Mouse (Mus musculus) layer of hippocampus, postnatal 14 days (tissue): ENCODE measurements at regions not wholly inside any gene's neighbourhood (a gene's known extent, or its start where the extent isn't known, plus 50 kb on each side); places are given as distances from the start of the nearest gene placed in this dataset.
"Not testable (repeated sequence)": the region's sequence is repeated elsewhere in the genome, so short reads cannot be mapped to it uniquely, and the experiment has no call there.

Experiments
- DNase-seq, 2 experiments: peaks; one replicate each; pipeline ENCODE4 v3.0.0; 2021 to 2022; ENCODE audit warnings: low spot score in 2 of 2, mixed read lengths in 1 of 2

DNA sequence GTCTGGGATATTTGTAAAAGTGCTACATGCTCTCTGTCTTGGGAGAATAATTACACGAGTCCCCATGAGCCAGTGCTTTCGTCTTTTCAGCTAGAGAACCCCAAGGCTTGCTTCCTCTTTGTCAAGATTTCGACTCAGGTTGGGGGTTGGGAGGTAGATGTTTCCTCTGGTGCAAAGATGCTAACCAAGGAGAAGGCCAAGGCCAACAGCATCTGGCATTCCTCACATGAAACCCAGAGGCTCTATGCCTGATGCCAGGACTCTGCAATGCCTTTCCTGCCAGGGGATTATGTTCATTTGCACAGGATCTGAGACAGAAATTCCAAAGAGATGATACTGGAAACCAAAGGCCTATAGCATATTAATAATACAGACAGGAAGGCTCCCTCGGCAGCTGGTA, 198.2 kb upstream of the Six2 start:
- DNase-seq = no peak

DNA sequence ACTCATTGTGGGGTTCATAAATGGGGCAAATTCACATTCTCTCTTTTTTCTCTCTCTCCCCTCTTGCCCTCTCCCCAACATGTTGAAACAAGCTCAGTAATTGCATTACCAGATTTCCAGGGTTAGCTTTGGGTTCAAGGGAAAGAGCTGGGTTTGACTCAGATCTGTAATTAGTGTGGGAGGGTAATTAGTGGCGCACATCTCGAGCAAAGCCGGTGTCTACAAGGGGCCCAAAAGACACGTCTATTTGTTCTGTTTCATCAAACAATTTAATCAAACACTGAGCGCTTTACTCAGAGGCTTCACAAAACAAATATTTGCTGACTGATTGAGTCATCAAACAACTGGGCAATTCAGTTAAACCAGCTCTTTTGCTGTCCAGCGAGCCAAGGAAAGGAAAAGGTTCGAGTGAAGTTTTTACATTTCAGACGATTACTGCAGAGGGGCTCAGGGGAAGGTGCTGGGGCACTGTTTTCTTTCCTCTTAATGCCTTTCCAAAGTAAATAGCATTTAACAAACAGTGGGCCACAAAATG, 193.6 kb upstream of the Six2 start:
- no peak for DNase-seq

DNA sequence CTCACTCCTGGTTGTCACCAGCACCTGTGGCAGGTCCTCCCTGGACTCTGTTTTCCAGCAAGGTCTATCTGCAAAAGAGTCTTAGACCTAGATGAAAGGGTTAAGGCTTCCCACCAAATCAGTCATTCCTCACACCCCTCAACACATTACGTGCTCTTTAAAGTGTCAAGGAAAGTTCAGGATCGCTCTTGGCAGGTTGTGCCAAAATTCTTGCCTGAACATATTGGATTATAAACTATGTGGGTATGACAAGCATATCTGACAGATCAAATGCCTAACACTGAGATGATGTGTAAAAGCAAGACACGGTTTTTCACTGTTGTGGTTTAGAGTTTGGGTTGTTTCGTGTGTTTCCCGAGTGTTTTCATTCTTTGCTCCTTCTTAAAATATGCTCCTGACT, 193.0 kb upstream of the Six2 start:
- DNase-seq = no peak

DNA sequence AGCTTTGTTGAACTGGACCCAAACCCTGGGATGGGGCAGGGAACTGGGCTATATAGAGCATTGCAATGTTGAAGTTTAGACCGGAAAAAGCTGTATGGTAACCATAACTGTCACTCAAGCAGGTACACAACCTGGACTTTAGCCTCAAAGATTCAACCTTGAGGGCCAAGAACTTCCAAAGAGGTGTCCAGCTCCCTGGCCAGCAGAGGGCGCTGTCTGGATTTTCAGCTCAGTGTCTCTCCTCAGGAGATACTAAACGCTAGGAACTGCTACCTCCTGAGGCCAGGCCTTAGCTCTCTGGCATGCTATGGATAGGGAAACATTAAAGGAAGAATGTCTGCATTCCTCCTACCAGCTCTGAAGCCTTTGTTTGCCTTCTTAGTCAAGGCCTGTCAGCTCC, 189.4 kb upstream of the Six2 start:
- no peak for DNase-seq

DNA sequence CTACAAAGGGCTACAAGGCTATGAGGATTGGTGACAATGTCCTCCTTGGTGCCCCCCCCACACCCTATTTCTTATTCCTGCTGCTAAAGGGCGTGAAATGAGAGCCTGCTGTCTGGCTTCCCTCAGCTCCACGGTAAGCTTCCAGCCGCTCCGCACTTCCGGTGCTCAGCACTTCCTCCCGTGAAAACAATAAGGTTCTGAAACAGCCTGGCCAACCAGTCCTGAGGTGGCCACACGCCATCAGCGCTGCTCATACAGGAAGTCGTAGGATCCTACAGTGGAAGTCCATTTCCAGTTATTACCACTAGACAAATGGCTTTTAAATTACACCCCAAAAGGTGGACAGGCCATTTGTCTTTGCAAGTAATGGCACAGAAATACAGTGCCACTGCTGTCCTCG, 188.8 kb upstream of the Six2 start:
- no peak for DNase-seq

DNA sequence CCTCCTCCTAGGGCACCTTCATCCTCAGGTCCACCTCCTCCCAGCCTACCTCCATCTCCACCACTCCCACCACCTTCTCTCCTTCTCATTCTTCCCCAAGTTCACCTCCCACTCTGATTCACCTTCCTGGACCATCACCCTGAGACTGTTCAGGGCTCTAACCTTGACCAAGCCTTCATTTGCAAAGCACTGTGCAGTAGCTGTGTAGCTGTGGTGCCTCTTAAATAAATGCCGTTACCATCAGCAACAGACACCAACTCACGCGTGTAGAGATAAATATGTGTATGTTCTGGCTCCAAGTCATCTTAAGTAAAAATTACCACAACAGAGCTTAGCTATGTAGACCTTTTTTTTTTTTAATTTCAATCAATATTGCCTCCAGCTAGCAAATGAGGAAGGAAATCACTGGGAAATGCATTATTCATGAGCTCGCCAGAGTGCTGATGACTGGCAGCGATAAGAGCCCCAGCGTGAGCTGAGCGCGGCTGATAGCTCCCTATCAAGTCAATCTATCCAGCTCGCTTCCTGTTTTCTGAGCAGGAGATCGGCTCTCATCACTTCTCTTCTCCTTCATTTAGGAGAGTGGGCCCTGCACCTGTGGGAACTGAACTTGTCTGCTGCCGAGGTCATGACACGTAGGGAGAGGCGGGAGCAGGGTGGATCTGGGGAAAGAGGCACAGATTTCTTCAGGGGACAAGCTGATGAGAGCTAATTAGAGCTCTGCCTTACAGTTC, 185.9 kb upstream of the Six2 start:
- peak in 1 of 2 experiments; percentile 44 for DNase-seq

DNA sequence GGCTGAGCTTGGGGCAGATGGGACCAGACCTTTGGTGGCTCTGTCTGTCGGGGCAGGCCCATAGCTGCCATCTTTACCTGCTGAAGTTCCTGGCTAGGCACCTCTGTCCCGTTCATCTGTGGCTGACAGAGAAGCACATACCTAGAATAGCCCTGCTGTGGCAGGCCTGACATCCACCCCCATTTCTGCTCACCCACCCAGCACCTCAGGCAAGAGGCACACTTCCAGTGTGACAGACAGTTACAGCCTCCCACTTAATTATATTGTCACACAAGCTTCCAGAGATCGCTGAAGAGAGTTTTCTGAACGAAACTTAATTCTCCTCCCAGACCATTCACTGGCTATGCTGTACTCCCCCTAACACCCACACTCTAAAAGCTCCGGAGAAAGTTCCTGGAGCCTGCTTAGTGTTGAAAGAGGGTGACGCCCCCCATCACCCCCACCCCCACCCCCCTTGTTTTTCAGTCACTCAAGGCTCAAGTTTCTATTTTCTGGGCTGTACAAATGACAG, 184.9 kb upstream of the Six2 start:
- DNase-seq = no peak

DNA sequence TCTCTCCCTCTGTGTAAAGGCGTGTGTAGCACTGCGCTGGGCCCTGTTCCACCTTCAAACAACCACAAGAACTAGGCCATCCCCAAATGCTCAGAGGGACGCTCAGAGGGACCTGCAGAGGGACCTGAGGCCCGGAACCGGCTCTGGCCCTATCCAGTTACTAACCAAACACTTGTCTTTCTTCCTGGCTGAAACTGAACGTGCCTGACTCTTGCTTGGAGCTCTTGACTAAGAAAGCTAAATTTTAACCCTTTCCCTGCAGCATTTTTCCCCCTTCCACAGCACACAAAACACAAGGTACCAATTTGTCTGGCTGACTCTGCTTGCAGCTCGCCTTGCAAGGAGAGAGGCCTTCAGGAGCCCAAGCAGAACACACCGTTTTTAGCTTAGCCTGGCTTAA, 182.3 kb upstream of the Six2 start:
- DNase-seq = no peak

DNA sequence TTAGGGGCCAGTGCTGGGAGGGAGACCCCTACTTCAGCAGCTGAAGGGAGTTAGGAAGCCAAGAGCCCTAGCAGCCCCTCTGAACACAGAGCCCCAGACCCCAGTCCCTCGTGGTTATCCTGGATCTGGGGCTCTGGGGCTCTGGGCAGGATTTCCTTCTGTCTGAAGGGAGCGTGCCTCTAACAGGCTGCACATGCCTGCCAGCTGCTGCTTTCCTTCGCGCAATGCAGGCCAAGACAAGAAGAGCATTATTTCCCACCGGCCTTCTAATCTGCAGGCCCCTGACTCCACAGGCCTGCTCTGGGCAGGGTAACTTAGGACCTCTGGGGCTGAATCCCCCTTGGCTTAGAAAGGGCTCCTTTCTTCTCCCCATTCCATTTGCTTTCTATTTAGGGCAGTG, 181.1 kb upstream of the Six2 start:
- DNase-seq = no peak

DNA sequence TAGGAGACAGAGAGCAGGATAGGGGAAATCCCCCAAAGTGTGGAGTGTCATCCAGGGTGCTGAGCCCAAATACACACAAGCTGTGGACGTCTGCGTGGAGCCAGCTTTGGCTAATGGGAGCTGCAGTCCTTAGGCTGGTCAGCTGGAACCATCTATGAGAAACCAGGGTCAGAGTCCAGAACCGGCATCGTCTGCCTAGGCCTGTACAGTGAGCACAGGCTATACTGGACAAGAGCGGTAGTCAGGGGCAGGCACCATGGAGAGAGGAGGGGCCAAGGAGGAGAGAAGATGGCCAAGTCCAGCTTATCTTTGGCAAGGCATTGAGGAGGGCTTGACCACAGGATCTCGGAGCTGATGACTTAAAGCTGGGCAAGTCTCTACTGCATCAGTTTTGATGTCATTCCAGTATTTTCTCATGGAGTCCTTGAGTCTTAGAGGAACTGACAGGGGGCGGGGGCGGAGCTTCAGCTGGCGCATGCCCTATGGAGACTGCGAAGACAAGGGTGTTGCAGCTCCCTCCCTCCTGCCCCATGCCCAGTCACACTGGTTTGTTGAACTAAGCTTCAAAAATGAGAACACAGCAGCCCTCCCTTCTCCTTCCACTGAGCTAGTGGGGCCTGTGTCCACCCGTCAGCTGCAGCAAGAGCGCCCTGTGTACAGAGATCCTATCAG, 180.0 kb upstream of the Six2 start:
- no peak for DNase-seq

DNA sequence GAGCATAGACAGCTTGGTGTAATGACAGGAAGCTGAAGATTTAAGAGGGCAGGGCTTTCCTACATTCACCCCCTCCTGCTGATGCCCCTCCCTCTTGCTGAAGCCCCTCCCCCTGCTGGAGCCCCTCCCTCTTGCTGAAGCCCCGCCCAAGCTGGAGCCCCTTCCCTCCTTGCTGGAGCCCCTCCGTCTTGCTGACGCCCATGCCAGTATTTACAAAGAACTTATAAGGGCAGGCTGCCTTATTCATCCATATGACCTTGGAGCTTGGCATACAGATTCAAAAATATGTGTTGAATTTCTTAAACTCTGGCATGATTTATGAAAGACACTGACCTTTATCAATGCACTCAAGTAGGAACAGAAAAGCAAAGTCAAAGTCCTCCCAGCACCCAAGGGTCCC, 178.5 kb upstream of the Six2 start:
- DNase-seq = no peak

DNA sequence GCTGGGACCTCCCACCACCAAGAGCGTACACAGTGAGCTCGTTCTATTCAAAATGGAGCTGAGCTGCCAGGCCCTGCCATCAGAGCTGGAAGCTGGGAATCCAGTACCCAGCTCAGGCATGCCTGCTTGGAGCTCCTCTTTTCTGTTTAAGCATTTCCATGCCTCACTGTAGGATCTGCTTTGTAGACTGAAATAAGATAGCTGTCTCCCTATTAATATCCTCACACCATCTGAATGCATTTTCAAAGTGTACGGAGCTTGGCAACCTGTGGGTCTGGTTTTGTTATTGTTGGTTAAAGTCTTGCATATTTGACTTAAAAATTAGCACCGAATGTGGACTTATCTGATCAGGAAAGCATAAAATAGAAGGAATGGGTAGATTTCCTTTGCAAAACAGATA, 177.9 kb upstream of the Six2 start:
- no peak for DNase-seq

DNA sequence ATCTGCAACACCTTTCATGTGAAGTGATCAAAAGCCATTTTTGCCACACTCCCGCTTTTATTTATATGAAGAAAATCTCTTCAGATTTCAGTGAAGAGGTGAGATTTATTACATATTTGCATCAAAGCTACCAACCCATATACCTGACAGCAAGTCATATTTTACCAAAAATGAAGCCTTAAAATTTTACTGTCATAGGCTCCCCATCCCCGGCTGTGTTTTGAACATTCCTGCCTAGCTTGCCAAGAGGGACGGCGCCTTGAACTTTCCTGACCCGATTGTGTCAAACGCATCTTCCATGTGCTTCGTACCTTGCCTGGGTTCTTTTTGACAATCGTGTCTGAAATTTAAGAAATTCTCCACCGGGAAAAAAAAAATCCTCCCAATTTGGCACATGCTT, 173.3 kb upstream of the Six2 start:
- DNase-seq = no peak

DNA sequence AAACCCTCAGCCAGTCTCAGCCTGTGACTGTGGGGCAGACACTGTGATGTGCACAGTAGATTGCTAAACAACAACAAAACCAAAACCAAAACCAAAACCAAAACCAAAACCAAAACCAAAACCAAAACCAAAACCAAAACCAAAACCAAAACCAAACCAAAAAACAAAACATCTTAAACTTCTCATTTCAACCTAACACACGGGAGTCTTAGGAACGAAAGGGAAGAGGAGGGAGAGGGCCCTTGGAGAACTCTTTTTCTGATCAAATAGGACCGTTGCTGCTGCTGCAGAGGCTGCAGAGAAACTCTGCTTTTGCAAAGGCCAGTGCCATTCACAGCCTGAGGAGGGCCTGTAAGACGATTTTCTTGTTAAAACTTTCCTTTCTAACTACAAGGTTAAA, 172.7 kb upstream of the Six2 start:
- no peak for DNase-seq

DNA sequence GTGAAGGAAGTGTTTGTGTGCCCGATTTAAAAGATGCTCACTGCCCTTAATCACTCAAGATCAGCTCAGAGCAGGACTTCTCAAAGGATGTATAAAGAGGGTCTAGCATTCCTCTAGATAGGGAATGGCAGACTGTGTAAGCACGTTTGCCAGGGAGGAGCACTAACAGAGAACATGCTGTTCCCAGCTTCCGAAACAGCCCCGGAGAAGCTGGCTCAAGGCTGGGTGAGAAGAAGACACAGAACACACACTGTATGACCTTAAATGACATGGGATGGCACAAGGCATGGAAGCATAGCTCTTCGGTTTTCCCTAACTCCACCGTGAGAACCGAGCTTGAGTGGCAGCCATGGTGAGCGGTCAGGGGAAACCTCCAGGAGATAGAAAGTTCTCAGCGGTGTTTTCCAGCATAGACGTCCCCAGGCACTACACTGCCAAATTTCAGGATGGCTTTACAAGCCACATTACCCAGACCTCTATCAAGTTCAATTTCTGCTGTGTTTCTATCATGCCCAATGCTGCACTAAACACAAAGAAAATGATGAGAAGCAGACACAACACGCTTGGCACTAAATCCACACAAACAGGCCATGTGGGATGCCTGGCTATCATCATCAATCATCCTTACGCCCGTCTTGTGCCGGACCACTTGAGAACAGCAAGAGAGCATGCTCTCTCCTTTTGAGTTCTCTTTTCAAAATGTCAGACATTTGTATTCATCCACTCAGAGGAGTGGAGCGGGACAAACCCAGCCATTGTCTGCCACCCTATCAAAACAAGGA, 172.0 kb upstream of the Six2 start:
- DNase-seq = no peak

DNA sequence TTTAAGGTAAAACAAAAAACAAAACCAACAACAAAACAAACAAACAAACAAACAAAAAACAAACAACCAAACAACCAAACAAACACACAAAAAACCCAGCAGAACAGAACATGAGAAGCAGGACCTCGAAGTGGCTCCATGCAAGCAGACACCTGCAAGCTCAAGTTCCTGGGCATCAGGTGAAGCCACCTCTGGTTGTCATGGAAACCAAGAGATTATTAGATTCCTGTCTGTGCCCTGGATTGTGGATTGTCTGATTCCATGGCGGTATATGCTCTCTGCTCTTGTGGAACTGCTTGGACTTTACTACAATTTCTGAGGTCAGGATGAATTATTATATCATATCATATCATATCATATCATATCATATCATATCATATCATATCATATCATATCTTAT, 170.4 kb upstream of the Six2 start:
- no peak for DNase-seq

DNA sequence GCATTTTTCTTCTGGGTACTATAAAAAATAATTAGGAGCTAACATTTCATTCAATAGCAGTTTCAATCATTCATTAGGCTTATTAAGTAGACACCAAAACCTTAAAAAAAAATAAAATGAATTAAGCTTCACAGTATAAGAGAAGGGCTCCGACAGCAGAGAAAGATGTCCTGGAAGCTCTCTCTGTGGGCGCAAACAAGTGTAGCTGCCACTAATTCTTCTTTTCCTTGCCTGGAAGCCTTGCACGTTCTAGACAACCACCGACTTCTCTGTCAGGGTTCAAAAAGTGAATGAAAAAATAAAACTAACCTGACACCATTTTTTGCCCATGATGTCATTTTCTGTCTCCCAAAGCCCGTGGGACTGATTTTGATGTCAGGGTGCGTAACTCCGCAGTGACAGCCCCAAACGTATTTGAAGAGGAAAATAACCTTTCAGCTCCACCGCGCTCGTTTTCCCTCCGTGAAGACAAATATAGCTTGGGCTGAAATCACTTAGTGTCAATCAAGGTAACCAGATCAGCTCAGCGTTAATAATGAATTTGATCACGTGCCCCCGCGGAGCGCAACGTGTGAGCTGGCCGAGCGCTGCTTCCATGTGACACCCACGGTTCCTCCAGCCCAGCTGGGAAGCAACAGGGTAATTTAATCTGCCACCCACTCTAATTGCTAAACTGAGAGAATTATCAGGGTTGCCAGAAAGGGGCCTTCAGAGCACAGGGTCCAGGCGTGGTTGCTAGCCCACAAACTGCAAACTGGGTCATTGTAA, 169.8 kb upstream of the Six2 start:
- DNase-seq = peak; percentile 46 to 56

DNA sequence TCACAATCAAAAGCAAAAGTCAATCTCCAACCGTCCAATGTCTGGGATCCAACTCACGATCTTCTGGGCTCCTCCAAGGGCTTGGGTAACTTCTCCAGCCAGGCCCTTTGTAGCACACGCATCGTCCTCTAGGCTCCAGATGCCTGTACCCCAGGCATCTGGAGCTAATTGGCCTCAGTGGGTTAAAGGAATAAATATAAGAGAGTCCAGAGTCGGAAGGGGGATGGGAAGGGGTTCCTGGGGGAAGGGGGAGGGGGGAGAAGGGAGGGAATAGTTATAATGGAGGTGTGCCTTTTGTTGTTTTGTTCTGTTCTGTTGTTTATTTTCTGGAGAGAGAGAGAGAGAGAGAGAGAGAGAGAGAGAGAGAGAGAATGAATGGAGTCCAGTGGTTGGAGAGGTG, 168.8 kb upstream of the Six2 start:
- not testable (repeated sequence) for DNase-seq

DNA sequence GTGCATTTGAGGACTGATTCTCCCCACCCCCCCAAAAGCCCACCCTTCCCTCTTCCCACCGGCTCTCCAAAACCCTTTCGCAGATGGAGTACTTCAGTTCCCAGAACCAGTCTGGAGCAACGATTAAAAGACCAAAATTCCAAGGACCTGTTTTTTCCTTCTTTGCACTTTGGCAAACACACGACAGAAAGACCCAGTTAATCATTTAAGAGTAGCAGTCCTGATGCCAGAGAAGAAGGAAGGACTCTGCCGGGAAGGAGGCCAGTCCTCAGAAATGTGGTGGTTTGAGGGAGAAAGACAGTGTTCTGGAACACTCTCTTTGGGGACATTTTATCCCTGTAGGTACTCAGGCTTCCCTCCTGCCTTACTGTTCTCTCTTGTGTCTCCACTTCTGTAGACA, 165.1 kb upstream of the Six2 start:
- no peak for DNase-seq

DNA sequence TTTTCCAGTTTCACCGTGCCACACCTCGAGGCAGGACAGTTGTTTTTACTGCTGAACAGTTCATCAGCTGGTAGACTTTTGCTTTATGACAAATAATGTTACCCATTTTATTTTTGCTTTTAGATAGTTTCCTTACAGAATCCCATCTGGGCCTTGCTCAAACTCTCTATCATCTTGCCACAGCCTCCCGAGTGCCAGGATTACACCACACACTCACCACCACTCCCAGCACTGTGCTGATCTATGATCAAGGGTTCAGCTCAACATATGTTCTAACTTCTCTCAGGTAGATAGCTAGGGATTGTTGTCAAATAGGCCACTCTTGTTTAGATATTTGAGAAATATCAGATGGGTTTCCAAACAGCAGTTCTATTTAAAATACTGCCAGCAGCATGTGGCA, 160.5 kb upstream of the Six2 start:
- no peak for DNase-seq

DNA sequence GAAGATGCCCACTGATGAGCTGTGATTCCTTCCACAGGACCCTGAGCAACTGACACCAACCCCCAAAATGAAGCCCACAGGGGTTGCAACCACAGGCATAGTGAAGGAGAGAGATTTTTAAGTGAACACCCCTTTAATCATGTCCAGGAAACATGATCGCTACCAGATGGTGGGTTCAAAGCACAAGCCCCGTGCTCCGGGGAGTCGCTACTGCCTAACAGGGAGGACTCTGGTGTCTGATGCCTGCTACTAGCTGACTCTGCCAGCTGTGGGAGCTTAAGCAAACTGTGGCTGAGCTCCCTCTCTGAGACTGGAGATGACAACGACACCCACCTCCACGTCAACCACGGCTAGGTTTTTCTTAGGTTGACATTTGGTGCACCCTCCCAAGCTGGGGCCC, 159.7 kb upstream of the Six2 start:
- DNase-seq = no peak
